Mouse (Mus musculus) liver, adult 2 months (tissue): ENCODE results near the gene Gramd4. TPM values are rescaled to one million over a fixed set of nuclear protein-coding genes. Genes with fewer than 3 reads are reported as not detected.

Experiments
- DNase-seq: peaks from one replicate; pipeline ENCODE4 v3.0.0-alpha.2; 2011; ENCODE audit warnings: low read depth, low spot score; ENCODE audit errors: extremely low read depth
- H3K27ac ChIP-seq: fragments of 200-500 bp; replicated peaks from 2 replicates; pipeline ENCODE4 v1.5.1; 2012; ENCODE audit warnings: low read depth, mild to moderate bottlenecking, control low read depth, inconsistent platforms, low read length; ENCODE audit not compliant: insufficient read depth
- H3K27me3 ChIP-seq: fragments of 200-500 bp; 2 replicates; pipeline ENCODE4 v1.6.1; 2012; ENCODE audit warnings: mild to moderate bottlenecking, moderate library complexity, low read length, inconsistent platforms; ENCODE audit not compliant: control insufficient read depth, insufficient read depth
- H3K36me3 ChIP-seq: fragments of 200-500 bp; 2 replicates; pipeline ENCODE4 v1.6.1; 2012; ENCODE audit warnings: low read length, inconsistent platforms; ENCODE audit not compliant: control insufficient read depth, insufficient read depth
- H3K4me1 ChIP-seq: fragments of 200-500 bp; 2 replicates; pipeline ENCODE4 v1.6.1; 2011; ENCODE audit warnings: low read length; ENCODE audit not compliant: control insufficient read depth, insufficient read depth
- H3K4me3 ChIP-seq: fragments of 200-500 bp; 2 replicates; pipeline ENCODE4 v1.5.1; 2011; ENCODE audit warnings: low read depth, mild to moderate bottlenecking, control low read depth, low read length, moderate library complexity; ENCODE audit not compliant: insufficient read depth
- H3K79me2 ChIP-seq: fragments of 200-500 bp; 2 replicates; pipeline ENCODE4 v1.6.1; 2012; ENCODE audit warnings: inconsistent platforms, mild to moderate bottlenecking, low read length, moderate library complexity; ENCODE audit not compliant: control insufficient read depth, insufficient read depth
- H3K9ac ChIP-seq: fragments of 200-500 bp; 2 replicates; pipeline ENCODE4 v1.6.1; 2012; ENCODE audit warnings: low read depth, mild to moderate bottlenecking, control low read depth, inconsistent platforms, low read length
- CTCF ChIP-seq: fragments of 200-500 bp; IDR thresholded peaks from 2 replicates; pipeline ENCODE4 v1.5.1; 2011; ENCODE audit warnings: low read depth, low read length, control low read depth
- POLR2A ChIP-seq: fragments of 200-500 bp; IDR thresholded peaks from 2 replicates; pipeline ENCODE4 v1.6.1; 2011; ENCODE audit warnings: low read length, control low read depth; ENCODE audit not compliant: insufficient read depth; ENCODE audit errors: extremely low read depth
- WGBS: fragments of 180-500 bp; shearing (Covaris S2); methylation state at CpG from one replicate; pipeline ENCODE4 v1.1.7; 2018; 5-methylcytosine and 5-hydroxymethylcytosine counted together
- polyA plus RNA-seq: library from polyadenylated mRNA; depleted of rRNA; stranded (reverse); fragments of >200 nt; gene quantifications from 2 replicates; pipeline ENCODE4 v1.2.3, GENCODE M21; 2012
- total RNA-seq: library from RNA; depleted of rRNA; stranded (reverse); fragments of >200 nt; gene quantifications from 2 replicates; pipeline ENCODE4 v1.2.3, GENCODE M21; 2014

Gramd4 gene
- total and polyA plus RNA-seq, 2 experiments: 2.4 to 6.0 TPM

GRCm38 (mm10) chr15:86165811-86166590, 108.5 kb downstream of the Gramd4 start:
- WGBS: 86% methylated on average over 24 of the region's 24 CpGs
- peak; percentile 38 for DNase-seq
- no peak overlapping the region for H3K9ac ChIP-seq
- no peaks in the 10 kb centered on the region; the same call in 1 of the 2 replicates for H3K4me1 ChIP-seq
- no peak overlapping the region for H3K27ac ChIP-seq
- TF ChIP-seq POLR2A: no peak
- no peak for TF ChIP-seq CTCF
- no peaks in the 10 kb centered on the region; the same call in 1 of the 2 replicates for H3K79me2 ChIP-seq
- H3K27me3 ChIP-seq: no peaks in the 10 kb centered on the region
- H3K4me3 ChIP-seq: no peak overlapping the region
- H3K36me3 ChIP-seq: no peaks in the 10 kb centered on the region

- Histone ChIP-seq H3K36me3 (no peaks in the 10 kb centered on the region), H3K9ac (no peak overlapping the region), H3K4me1 (no peaks in the 10 kb centered on the region; the same call in 1 of the 2 replicates), H3K4me3 (no peak overlapping the region), H3K27ac (peak overlapping the region; percentile 34; the same call in 1 of the 2 replicates), H3K79me2 (no peaks in the 10 kb centered on the region; the same call in 1 of the 2 replicates), H3K27me3 (no peaks in the 10 kb centered on the region)
- TF ChIP-seq CTCF: no peak
- TF ChIP-seq POLR2A: no peak
- WGBS: 92% methylated on average over 7 of the region's 7 CpGs
- no peak for DNase-seq
Observed at GRCm38 (mm10) chr15:86167032-86167655, 109.6 kb downstream of the Gramd4 start.

DNA sequence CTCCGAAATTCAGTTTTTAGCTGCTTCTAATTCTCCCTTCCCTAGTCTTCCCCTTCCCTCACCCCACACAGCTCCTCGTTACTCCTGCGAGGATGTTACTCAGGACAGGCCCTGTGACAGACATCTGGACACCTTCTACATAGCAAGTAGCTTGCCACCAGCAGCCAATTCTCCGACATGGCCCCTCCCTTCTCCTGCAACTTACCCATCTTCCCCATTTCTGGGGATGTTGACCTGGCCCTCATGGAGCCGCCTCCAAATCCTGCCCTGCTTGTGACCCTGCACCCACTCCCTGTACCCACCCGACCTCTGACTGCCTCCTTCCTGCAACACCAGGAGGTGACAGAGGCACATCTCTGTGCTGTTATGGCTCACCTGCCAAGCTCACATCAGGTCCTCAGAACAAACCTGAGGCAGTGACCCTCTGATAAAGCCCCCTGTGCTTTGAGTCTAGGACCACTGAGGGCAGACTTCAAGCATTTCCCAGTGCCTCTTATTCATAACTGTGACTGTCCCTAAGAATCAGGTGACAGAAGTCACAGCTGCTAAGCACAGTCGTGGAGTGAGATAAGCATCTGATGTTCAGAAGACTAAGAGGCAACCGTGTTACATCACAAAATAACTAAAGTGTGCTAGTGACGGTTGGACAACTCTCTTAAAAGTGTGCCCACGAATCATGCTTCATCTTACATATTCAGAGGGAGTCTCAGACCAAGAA, 110.5 kb downstream of the Gramd4 start:
- WGBS: 75% methylated on average over 10 of the region's 10 CpGs
- H3K27ac ChIP-seq: peak overlapping the region; percentile 61

DNA sequence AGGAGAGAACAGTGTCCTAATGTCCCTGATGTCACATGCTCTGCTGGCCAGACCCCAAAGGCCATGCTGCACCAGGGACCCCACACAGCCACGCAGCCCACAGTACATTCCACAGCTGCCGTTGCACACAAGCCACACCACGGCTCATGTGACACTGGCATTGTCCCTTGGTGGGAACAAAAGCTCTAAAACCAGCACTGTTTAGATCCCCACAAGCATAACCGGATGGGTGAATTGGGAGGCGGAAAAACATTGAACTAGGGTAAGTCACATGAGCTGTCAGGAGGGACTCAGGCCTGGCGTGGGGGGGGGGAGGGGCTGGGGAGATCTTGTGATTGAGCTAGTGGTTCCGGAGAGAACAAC, 111.0 kb downstream of the Gramd4 start:
- Histone ChIP-seq H3K4me3 (no peak overlapping the region; the same call in 1 of the 2 replicates), H3K27me3 (no peaks in the 10 kb centered on the region), H3K4me1 (peaks cover 6% of the 10 kb centered on the region), H3K9ac (no peak overlapping the region), H3K27ac (peak overlapping the region; percentile 61), H3K36me3 (no peaks in the 10 kb centered on the region), H3K79me2 (no peaks in the 10 kb centered on the region; the same call in 1 of the 2 replicates)
- 76% methylated on average over 7 of the region's 7 CpGs for WGBS
- DNase-seq: no peak
- no peak for TF ChIP-seq CTCF
- no peak for TF ChIP-seq POLR2A

More for the DNA sequence above, 110.5 kb downstream of the Gramd4 start:
- DNase-seq: no peak
- Histone ChIP-seq H3K36me3 (no peaks in the 10 kb centered on the region), H3K4me3 (no peak overlapping the region), H3K79me2 (no peaks in the 10 kb centered on the region; the same call in 1 of the 2 replicates), H3K4me1 (peaks cover 3% of the 10 kb centered on the region; the same call in 1 of the 2 replicates), H3K9ac (no peak overlapping the region), H3K27me3 (no peaks in the 10 kb centered on the region)
- no peak for TF ChIP-seq POLR2A
- TF ChIP-seq CTCF: no peak

GRCm38 (mm10) chr15:86168941-86169816, 111.7 kb downstream of the Gramd4 start:
- Histone ChIP-seq H3K36me3 (no peaks in the 10 kb centered on the region), H3K79me2 (no peaks in the 10 kb centered on the region; the same call in 1 of the 2 replicates), H3K9ac (no peak overlapping the region), H3K4me1 (peaks cover 6% of the 10 kb centered on the region), H3K27me3 (no peaks in the 10 kb centered on the region), H3K27ac (peak overlapping the region; percentile 32), H3K4me3 (no peak overlapping the region)
- DNase-seq: no peak
- 73% methylated on average over 12 of the region's 12 CpGs for WGBS
- TF ChIP-seq CTCF (no peak), POLR2A (no peak)
